Mouse (Mus musculus) heart, postnatal 36 days (tissue): ENCODE results near the gene Nle1. TPM values are rescaled to one million over a fixed set of nuclear protein-coding genes. Genes with fewer than 3 reads are reported as not detected.

Experiments used
- DNase-seq, 2 experiments: peaks; one replicate each; pipeline ENCODE4 v3.0.0; 2021 to 2022
- intact Hi-C: fragments of 180-260 bp; cut with DNase I; formaldehyde crosslinking; loops from one replicate; pipeline ENCODE4 v1.15.1; 2025
- total RNA-seq, 2 experiments: library from RNA; stranded (reverse); gene quantifications; 2 replicates each; pipeline ENCODE4 v1.2.3; 2021

The Nle1 gene
- total RNA-seq, 2 experiments from 2014 or later: 11.3 to 13.3 TPM

GRCm38 (mm10) chr11:82871031-82871446, 37.2 kb downstream of the Nle1 start, which contains the start of gene Rffl:
Gene Rffl, minus strand, starts transcription at chr11:82871210.
- DNase-seq: peak; percentile 94 to 99
- intact Hi-C loops: loop anchor here (1.0 to 5.0 kb wide), 3 partner anchors 51 to 124 kb away; partner anchors contain the start of genes Cct6b and Zfp830

- intact Hi-C loops: loop anchor here (1.0 to 5.0 kb wide), 3 partner anchors 50 to 123 kb away; partner anchors contain the start of genes Cct6b and Zfp830
Measured at GRCm38 (mm10) chr11:82870173-82871030, 37.8 kb downstream of the Nle1 start.

GRCm38 (mm10) chr11:82869506-82870172, 38.6 kb downstream of the Nle1 start:
- intact Hi-C loops: loop anchor here (5.0 kb wide), 1 partner anchor 122 kb away; no protein-coding TSS in a partner anchor
- no peak for DNase-seq

More at GRCm38 (mm10) chr11:82870173-82871030, 37.8 kb downstream of the Nle1 start:
- peak; percentile 60 to 71 for DNase-seq

- no peak for DNase-seq
- intact Hi-C loops: no loop called here
Measured at GRCm38 (mm10) chr11:82867956-82868355, 40.3 kb downstream of the Nle1 start.

GRCm38 (mm10) chr11:82866850-82867564, 41.2 kb downstream of the Nle1 start:
- intact Hi-C loops: no loop called here
- DNase-seq: no peak

GRCm38 (mm10) chr11:82865957-82866356, 42.3 kb downstream of the Nle1 start:
- DNase-seq: no peak
- intact Hi-C loops: no loop called here

- intact Hi-C loops: no loop called here
- DNase-seq: no peak
Measured at GRCm38 (mm10) chr11:82863488-82863931, 44.7 kb downstream of the Nle1 start.

GRCm38 (mm10) chr11:82863059-82863458, 45.2 kb downstream of the Nle1 start:
- intact Hi-C loops: no loop called here
- no peak for DNase-seq

- intact Hi-C loops: no loop called here
- no peak for DNase-seq
Measured at GRCm38 (mm10) chr11:82862638-82863037, 45.6 kb downstream of the Nle1 start.

- no peak for DNase-seq
- intact Hi-C loops: no loop called here
Measured at GRCm38 (mm10) chr11:82861558-82861957, 46.7 kb downstream of the Nle1 start.

GRCm38 (mm10) chr11:82860759-82861158, 47.5 kb downstream of the Nle1 start:
- intact Hi-C loops: no loop called here
- DNase-seq: no peak

GRCm38 (mm10) chr11:82857307-82857848, 50.8 kb downstream of the Nle1 start:
- no peak for DNase-seq
- intact Hi-C loops: no loop called here

GRCm38 (mm10) chr11:82856032-82856431, 52.2 kb downstream of the Nle1 start:
- intact Hi-C loops: no loop called here
- no peak for DNase-seq

- DNase-seq: no peak
- intact Hi-C loops: no loop called here
Measured at GRCm38 (mm10) chr11:82855327-82855973, 52.8 kb downstream of the Nle1 start.

GRCm38 (mm10) chr11:82854111-82854510, 54.1 kb downstream of the Nle1 start:
- no peak for DNase-seq
- intact Hi-C loops: no loop called here

- intact Hi-C loops: no loop called here
Measured at GRCm38 (mm10) chr11:82852958-82853357, 55.3 kb downstream of the Nle1 start.

GRCm38 (mm10) chr11:82852540-82852939, 55.7 kb downstream of the Nle1 start:
- DNase-seq: no peak
- intact Hi-C loops: no loop called here

More at GRCm38 (mm10) chr11:82852958-82853357, 55.3 kb downstream of the Nle1 start:
- DNase-seq: no peak

- no peak for DNase-seq
- intact Hi-C loops: no loop called here
Measured at GRCm38 (mm10) chr11:82852115-82852514, 56.1 kb downstream of the Nle1 start.
